Mouse (Mus musculus) neutrophil, adult 83 days (primary cell): ENCODE data around the gene Abca1. TPM values are rescaled to one million over a fixed set of nuclear protein-coding genes. Genes with fewer than 3 reads are reported as not detected.

Experiments
- total RNA-seq, 2 experiments: library from RNA; stranded (reverse); gene quantifications; one replicate each; pipeline ENCODE4 v1.2.4; 2023

The Abca1 gene
- 1 to 10 TPM; 2.0 to 2.5 TPM for total RNA-seq

GRCm38 (mm10) chr4:53159767-53160166, at the start of gene Abca1:
Gene Abca1, minus strand, starts transcription at chr4:53159895.

GRCm38 (mm10) chr4:53011732-53012361, 147.8 kb downstream of the Abca1 start, which contains the start of gene Nipsnap3b:
Gene Nipsnap3b, plus strand, starts transcription at chr4:53011880.

DNA sequence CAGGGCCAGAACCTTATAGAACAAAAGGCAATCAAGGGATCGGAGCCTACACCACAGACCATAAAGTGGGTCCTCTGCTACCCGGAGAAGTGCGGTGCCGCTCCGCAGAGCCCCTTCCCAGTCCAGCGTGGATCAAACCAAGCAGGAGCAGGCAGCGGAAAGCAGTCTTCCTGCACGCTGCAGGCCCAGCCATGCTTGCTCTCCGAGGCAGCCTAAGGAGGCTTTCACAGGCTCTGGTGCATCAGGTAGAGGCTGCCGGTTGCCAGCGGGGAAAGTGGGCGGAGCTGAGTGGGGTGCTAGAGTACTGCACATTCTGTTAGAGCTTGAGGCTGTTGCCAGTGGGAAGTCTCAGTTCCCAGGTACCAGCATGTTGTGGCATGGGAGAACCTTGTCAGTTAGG, 170.4 kb downstream of the Abca1 start, which contains the start of gene Nipsnap3a:
TSS of gene Nipsnap3a (plus strand) at position 25 of the 400 bp plus-strand sequence.

Other genes with a start within 250 kb of the Abca1 start
- gene Olfr272, start 240.7 kb downstream of the Abca1 start, total RNA-seq, result not detected
- not detected for gene Olfr270, start 195.3 kb downstream of the Abca1 start, total RNA-seq
- gene Nipsnap3a, start 170.6 kb downstream of the Abca1 start, total RNA-seq, result not detected
- gene Nipsnap3b, start 148.0 kb downstream of the Abca1 start, total RNA-seq, result 10 to 100 TPM; 31.2 to 34.1 TPM